Mouse (Mus musculus): Measurements from ENCODE around the gene Lix1l.
"Not testable (repeated sequence)": the region's sequence is repeated elsewhere in the genome, so short reads cannot be mapped to it uniquely, and the experiment has no call there.

The Lix1l gene

GRCm38 (mm10) chr3:96647365-96647764 lies 46.4 kb downstream of the Lix1l start:
- in situ Hi-C loops (cut with MboI; ENCODE audit: low pct_unique_long_range_greater_than_20kb in 1 of 2, low sequenced_read_pairs in 2 of 2, unreplicated experiment in 1 of 2), result loop anchor here in 1 of 2 experiments (10.0 kb wide), 1 partner anchor 63 kb away; no protein-coding TSS in a partner anchor

- in situ Hi-C loops (cut with MboI; ENCODE audit: low pct_unique_long_range_greater_than_20kb in 1 of 2, low sequenced_read_pairs in 2 of 2, unreplicated experiment in 1 of 2), result loop anchor here (5.0 kb wide), 1 partner anchor 41 kb away; no protein-coding TSS in a partner anchor
Observed at GRCm38 (mm10) chr3:96660901-96661300, 60.0 kb downstream of the Lix1l start.

GRCm38 (mm10) chr3:96662731-96663316 lies 61.9 kb downstream of the Lix1l start:
- in situ Hi-C loops (cut with MboI; ENCODE audit: low pct_unique_long_range_greater_than_20kb in 1 of 2, low sequenced_read_pairs in 2 of 2, unreplicated experiment in 1 of 2), result loop anchor here (5.0 kb wide), 1 partner anchor 39 kb away; no protein-coding TSS in a partner anchor

- in situ Hi-C loops (cut with MboI; ENCODE audit: low pct_unique_long_range_greater_than_20kb in 1 of 2, low sequenced_read_pairs in 2 of 2, unreplicated experiment in 1 of 2), result loop anchor here (5.0 kb wide), 1 partner anchor 39 kb away; no protein-coding TSS in a partner anchor
Observed at GRCm38 (mm10) chr3:96663432-96664239, 62.7 kb downstream of the Lix1l start.

- in situ Hi-C loops (cut with MboI; ENCODE audit: low pct_unique_long_range_greater_than_20kb in 1 of 2, low sequenced_read_pairs in 2 of 2, unreplicated experiment in 1 of 2), result not testable (repeated sequence)
Observed at GRCm38 (mm10) chr3:96665732-96666363, 64.9 kb downstream of the Lix1l start.

- in situ Hi-C loops (cut with MboI; ENCODE audit: low pct_unique_long_range_greater_than_20kb in 1 of 2, low sequenced_read_pairs in 2 of 2, unreplicated experiment in 1 of 2), result no loop called here
Observed at GRCm38 (mm10) chr3:96666916-96667315, 66.0 kb downstream of the Lix1l start.

- in situ Hi-C loops (cut with MboI; ENCODE audit: low pct_unique_long_range_greater_than_20kb in 1 of 2, low sequenced_read_pairs in 2 of 2, unreplicated experiment in 1 of 2), result no loop called here
Observed at GRCm38 (mm10) chr3:96667316-96667715, 66.4 kb downstream of the Lix1l start.

GRCm38 (mm10) chr3:96668424-96669067 lies 67.6 kb downstream of the Lix1l start:
- in situ Hi-C loops (cut with MboI; ENCODE audit: low pct_unique_long_range_greater_than_20kb in 1 of 2, low sequenced_read_pairs in 2 of 2, unreplicated experiment in 1 of 2), result no loop called here

- in situ Hi-C loops (cut with MboI; ENCODE audit: low pct_unique_long_range_greater_than_20kb in 1 of 2, low sequenced_read_pairs in 2 of 2, unreplicated experiment in 1 of 2), result no loop called here
Observed at GRCm38 (mm10) chr3:96669727-96670468, 68.9 kb downstream of the Lix1l start, which contains the start of gene Ankrd35. TSS of gene Ankrd35 (plus strand) at chr3:96670131.

GRCm38 (mm10) chr3:96671519-96671918 lies 70.6 kb downstream of the Lix1l start:
- in situ Hi-C loops (cut with MboI; ENCODE audit: low pct_unique_long_range_greater_than_20kb in 1 of 2, low sequenced_read_pairs in 2 of 2, unreplicated experiment in 1 of 2), result no loop called here

GRCm38 (mm10) chr3:96673514-96673913 lies 72.6 kb downstream of the Lix1l start:
- in situ Hi-C loops (cut with MboI; ENCODE audit: low pct_unique_long_range_greater_than_20kb in 1 of 2, low sequenced_read_pairs in 2 of 2, unreplicated experiment in 1 of 2), result no loop called here

GRCm38 (mm10) chr3:96674442-96674841 lies 73.5 kb downstream of the Lix1l start:
- in situ Hi-C loops (cut with MboI; ENCODE audit: low pct_unique_long_range_greater_than_20kb in 1 of 2, low sequenced_read_pairs in 2 of 2, unreplicated experiment in 1 of 2), result no loop called here

GRCm38 (mm10) chr3:96675171-96675570 lies 74.2 kb downstream of the Lix1l start:
- in situ Hi-C loops (cut with MboI; ENCODE audit: low pct_unique_long_range_greater_than_20kb in 1 of 2, low sequenced_read_pairs in 2 of 2, unreplicated experiment in 1 of 2), result no loop called here

GRCm38 (mm10) chr3:96675690-96676089 lies 74.7 kb downstream of the Lix1l start:
- in situ Hi-C loops (cut with MboI; ENCODE audit: low pct_unique_long_range_greater_than_20kb in 1 of 2, low sequenced_read_pairs in 2 of 2, unreplicated experiment in 1 of 2), result no loop called here
